Mouse (Mus musculus) Patski (cell line): ENCODE measurements around the gene D630045J12Rik. TPM values are rescaled to one million over a fixed set of nuclear protein-coding genes. Genes with fewer than 3 reads are reported as not detected.

Experiments used
- ATAC-seq: fragments of 100-300 bp; one replicate; pipeline ENCODE4 v1.8.0; 2021
- CTCF ChIA-PET: fragments of 350-600 bp; sonication (Branson Sonifier 250); formaldehyde crosslinking; loops from one replicate; lab custom pipeline; 2022; ENCODE audit warnings: inconsistent platforms; lab: Charles Lee
- POLR2A ChIA-PET: fragments of 350-600 bp; sonication (Branson Sonifier 250); formaldehyde crosslinking; loops from one replicate; lab custom pipeline; 2022; ENCODE audit warnings: antibody characterized with exemption, inconsistent platforms; lab: Charles Lee
- DNase-seq: peaks from one replicate; pipeline ENCODE4 v3.0.0-alpha.2; 2011; ENCODE audit warnings: low read depth, low spot score
- H3K27me3 ChIP-seq: fragments of 371-371 bp; one replicate; pipeline ENCODE4 v1.5.1; 2021
- CTCF ChIP-seq: fragments of 100-300 bp; IDR thresholded peaks from one replicate; pipeline ENCODE4 v1.5.1; 2021
- in situ Hi-C: fragments of 300-500 bp; cut with MboI; formaldehyde crosslinking; loops from 3 replicates; pipeline ENCODE4 v1.11.1; 2018; ENCODE audit warnings: low pct_unique_long_range_greater_than_20kb, mixed read lengths
- polyA plus RNA-seq: library from polyadenylated mRNA; unstranded; gene quantifications from one replicate; pipeline ENCODE4 v1.2.3, GENCODE M21; 2021

D630045J12Rik gene
- polyA plus RNA-seq, 1 experiment from 2014 or later, result 6.5 TPM

GRCm38 (mm10) chr6:38140402-38140801 lies 113.4 kb downstream of the D630045J12Rik start:
- DNase-seq (no peak), ATAC-seq (no peak)
- CTCF ChIA-PET, result no interaction called here
- in situ Hi-C loops, result no loop called here
- H3K27me3 ChIP-seq, result no peaks in the 10 kb centered on the region
- POLR2A ChIA-PET, result no interaction called here
- no peak for TF ChIP-seq CTCF

GRCm38 (mm10) chr6:38139086-38139485 lies 114.7 kb downstream of the D630045J12Rik start:
- ChIA-PET POLR2A (no interaction called here), CTCF (interaction anchor here (1.2 kb wide), 1 partner anchor 9 kb away, joined by 3 read pairs; no protein-coding TSS in a partner anchor)
- no peaks in the 10 kb centered on the region for H3K27me3 ChIP-seq
- DNase-seq, result peak; percentile 67
- TF ChIP-seq CTCF, result no peak
- peak; percentile 18 for ATAC-seq
- in situ Hi-C loops, result no loop called here

DNA sequence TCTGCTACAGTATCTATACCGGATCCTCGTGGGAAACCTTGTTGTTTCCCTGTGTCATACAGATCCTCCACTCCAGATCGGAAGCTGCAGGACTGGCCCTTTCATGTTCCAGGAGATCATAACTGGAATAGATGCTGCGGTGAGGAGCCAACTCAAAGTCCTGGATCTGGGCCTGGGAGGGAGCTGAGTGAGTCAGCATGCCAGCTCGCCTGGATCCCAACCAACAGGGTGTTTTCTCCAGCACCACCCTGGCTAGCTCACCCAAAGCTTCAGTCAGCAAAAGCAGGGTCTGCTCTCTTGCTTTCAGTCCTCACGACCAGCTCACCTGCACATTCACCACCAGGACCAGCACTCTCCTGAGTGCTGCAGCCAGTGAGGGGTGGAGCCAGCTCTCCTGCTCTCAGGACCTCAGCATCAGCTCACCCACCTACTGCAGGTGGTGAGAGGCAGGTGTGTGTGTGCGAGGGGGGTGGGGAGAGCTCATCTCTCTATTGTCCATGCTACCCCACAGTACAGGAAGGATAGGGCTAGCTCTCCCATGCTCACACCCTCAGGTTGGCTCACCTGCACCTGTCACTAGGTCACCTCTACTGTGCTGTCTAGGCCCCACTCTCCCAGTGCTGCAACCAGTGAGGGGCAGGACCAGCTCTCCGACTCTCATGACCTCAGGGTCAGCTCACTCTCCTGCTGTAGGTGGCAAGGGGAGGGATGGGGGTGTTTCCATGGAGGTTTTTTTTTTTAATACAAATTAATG lies 118.8 kb downstream of the D630045J12Rik start:
- DNase-seq, result no peak
- ATAC-seq, result peak; percentile 89
- in situ Hi-C loops, result no loop called here

DNA sequence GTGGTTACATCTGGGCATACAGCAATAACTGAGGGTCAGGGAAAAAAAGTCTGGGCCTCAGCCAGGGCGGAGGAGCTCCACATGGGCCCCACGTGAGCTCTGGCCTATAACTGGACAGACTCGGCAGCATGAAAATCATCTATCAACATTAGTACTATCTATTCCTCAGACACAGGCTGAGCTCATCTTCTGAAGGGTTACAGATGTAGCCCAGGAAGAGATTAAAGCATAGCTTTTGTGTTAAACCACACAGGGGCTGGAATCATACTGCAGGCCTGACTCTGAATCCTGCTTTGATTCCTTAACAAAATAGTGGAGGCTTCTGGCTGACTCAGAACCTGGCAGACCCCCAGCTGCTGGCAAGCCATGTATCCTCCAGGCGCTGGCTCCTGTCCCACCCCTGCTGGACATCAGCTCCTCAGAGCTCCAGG lies 122.0 kb downstream of the D630045J12Rik start:
- CTCF ChIA-PET, result interaction anchor here (0.9 to 1.4 kb wide), 5 partner anchors 12 to 61 kb away, joined by 3 to 6 read pairs (median 3); no protein-coding TSS in a partner anchor
- ATAC-seq (peak; percentile 75), DNase-seq (peak; percentile 65)
- in situ Hi-C loops, result no loop called here
- POLR2A ChIA-PET, result interaction anchor here (0.6 to 0.7 kb wide), 2 partner anchors 21 to 28 kb away, joined by 3 to 4 read pairs; no protein-coding TSS in a partner anchor
- TF ChIP-seq CTCF, result no peak
- H3K27me3 ChIP-seq, result no peaks in the 10 kb centered on the region

More for the DNA sequence above, 118.8 kb downstream of the D630045J12Rik start:
- ChIA-PET POLR2A (interaction anchor here (1.1 kb wide), 1 partner anchor 9 kb away, joined by 4 read pairs; no protein-coding TSS in a partner anchor), CTCF (interaction anchor here (0.9 to 1.2 kb wide), 4 partner anchors 9 to 69 kb away, joined by 3 read pairs; no protein-coding TSS in a partner anchor)
- TF ChIP-seq CTCF, result no peak
- no peaks in the 10 kb centered on the region for H3K27me3 ChIP-seq

GRCm38 (mm10) chr6:38129883-38130282 lies 123.9 kb downstream of the D630045J12Rik start:
- ChIA-PET POLR2A (interaction anchor here (0.7 kb wide), 1 partner anchor 56 kb away, joined by 3 read pairs; no protein-coding TSS in a partner anchor), CTCF (interaction anchor here (0.6 to 1.3 kb wide), 3 partner anchors 9 to 20 kb away, joined by 3 read pairs; no protein-coding TSS in a partner anchor)
- no peak for TF ChIP-seq CTCF
- no peak for ATAC-seq
- DNase-seq, result no peak
- no peaks in the 10 kb centered on the region for H3K27me3 ChIP-seq
- in situ Hi-C loops, result no loop called here

DNA sequence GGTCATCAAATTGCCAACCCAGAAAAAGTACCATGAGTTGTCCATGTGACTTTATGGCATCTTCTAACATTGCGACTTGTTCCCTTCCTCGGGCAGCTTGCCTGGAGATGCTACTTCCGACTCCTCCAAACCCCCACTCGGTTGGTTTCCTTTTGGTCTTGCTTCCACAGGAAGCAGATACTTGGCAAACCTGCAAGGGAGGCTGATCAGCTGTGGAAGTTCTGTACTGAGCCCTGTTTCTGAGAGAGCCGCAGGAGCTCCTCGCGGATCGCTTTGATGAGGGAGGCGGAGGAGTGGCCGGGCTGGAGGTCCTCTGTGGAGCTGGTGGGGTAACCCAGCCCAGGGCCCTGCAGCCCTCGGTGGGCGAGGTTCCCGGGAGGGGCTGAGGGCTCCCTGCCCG lies 125.7 kb downstream of the D630045J12Rik start:
- DNase-seq, result no peak
- no peak for TF ChIP-seq CTCF
- ChIA-PET POLR2A (interaction anchor here (1.2 kb wide), 1 partner anchor 16 kb away, joined by 5 read pairs; no protein-coding TSS in a partner anchor), CTCF (interaction anchor here (1.0 to 1.5 kb wide), 3 partner anchors 29 to 120 kb away, joined by 3 to 4 read pairs (median 3); no protein-coding TSS in a partner anchor)
- no peak for ATAC-seq
- in situ Hi-C loops, result no loop called here
- no peaks in the 10 kb centered on the region for H3K27me3 ChIP-seq

DNA sequence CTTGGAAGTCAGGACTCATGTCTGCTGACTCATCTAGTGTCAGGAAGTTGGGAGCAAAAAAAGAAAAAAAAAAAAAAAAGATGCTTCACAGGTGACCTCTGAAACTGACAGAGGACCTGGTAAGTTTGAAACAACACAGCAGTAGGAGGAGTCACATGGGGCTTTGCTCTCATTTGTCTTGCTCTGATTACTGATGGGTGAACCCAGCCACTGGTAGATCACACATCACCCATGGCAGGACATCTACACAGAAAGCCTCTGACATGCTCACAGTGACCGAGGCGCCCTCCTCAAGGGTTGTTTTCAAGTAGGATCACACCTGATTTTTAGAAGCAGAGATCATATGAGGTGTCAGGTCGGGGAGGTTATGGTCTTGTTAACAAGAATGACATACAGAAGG lies 128.3 kb downstream of the D630045J12Rik start:
- TF ChIP-seq CTCF, result no peak

DNA sequence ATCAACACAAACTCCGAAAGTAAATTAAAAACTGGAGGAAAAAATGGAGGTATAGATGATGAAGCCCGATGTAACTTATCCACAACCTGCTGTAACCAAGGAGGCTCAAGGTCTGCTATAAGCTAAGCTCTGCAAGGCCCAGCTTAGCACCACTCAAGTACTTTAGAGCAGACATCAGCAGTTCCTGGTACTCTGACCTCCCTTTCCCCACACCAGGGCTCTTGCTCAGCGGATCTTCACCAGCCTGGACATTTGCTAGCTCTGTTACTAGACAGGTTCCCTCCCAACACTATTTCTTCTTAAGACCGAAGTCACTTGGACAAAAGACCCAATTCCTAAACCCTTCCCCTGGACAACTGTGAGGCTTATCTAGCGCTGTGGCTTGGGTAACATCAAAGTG lies 128.9 kb downstream of the D630045J12Rik start:
- H3K27me3 ChIP-seq, result no peaks in the 10 kb centered on the region
- DNase-seq, result no peak
- ChIA-PET CTCF (no interaction called here), POLR2A (interaction anchor here (0.7 kb wide), 1 partner anchor 19 kb away, joined by 3 read pairs; no protein-coding TSS in a partner anchor)
- in situ Hi-C loops, result no loop called here
- TF ChIP-seq CTCF, result no peak
- no peak for ATAC-seq

More for the DNA sequence above, 128.3 kb downstream of the D630045J12Rik start:
- no peaks in the 10 kb centered on the region for H3K27me3 ChIP-seq
- CTCF ChIA-PET, result no interaction called here
- no peak for DNase-seq
- POLR2A ChIA-PET, result interaction anchor here (0.7 kb wide), 1 partner anchor 19 kb away, joined by 3 read pairs; no protein-coding TSS in a partner anchor
- ATAC-seq, result no peak
- in situ Hi-C loops, result no loop called here

- ChIA-PET POLR2A (no interaction called here), CTCF (no interaction called here)
- no peak for ATAC-seq
- in situ Hi-C loops, result no loop called here
- no peak for TF ChIP-seq CTCF
- DNase-seq, result no peak
- no peaks in the 10 kb centered on the region for H3K27me3 ChIP-seq
Observed at GRCm38 (mm10) chr6:38124207-38124835, 129.5 kb downstream of the D630045J12Rik start, which contains the start of gene Atp6v0a4. TSS of gene Atp6v0a4 (minus strand) at chr6:38124586.

DNA sequence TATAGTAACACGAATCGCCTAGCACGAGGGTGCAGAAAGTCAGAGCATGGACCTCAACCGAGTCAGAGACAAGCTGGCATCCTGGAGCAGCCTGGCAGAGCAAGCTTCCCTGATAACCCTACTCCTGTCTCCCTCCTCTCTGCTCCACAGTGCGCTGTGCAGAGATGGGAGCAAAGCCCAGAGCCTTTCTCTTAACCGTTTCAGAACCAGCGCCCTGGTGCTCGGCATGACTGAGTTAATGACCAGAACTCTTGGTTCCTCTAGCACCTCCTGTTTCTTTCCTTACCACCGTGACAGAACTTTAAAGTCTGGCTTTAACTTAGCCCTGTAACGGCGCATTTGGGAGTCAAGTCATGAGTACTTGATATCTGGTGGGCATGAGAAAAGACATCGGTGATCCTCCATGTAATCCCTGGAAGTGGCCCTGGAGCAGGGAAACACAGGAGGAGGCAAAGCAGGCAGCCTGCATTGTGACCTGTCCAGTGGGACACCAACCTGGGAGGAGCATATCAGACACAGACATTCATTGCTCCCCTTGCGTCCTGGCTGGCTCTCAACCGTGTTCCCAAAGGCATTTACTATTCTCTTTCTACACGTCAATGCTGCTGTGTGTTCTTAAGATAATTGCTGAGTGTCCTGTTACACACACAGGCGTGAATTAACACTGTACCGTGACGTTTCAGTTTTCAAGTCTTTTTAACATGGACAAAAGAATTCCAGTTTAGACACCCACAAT lies 130.2 kb downstream of the D630045J12Rik start:
- ChIA-PET POLR2A (no interaction called here), CTCF (no interaction called here)
- DNase-seq, result no peak
- ATAC-seq, result no peak
- in situ Hi-C loops, result no loop called here
- no peaks in the 10 kb centered on the region for H3K27me3 ChIP-seq
- TF ChIP-seq CTCF, result no peak
